Mouse (Mus musculus): ENCODE measurements around the gene Padi2. TPM values are rescaled to one million over a fixed set of nuclear protein-coding genes. Genes with fewer than 3 reads are reported as not detected.

Gene Padi2
- polyA plus RNA-seq, 1 experiment from 2014 or later = 1.2 TPM

DNA sequence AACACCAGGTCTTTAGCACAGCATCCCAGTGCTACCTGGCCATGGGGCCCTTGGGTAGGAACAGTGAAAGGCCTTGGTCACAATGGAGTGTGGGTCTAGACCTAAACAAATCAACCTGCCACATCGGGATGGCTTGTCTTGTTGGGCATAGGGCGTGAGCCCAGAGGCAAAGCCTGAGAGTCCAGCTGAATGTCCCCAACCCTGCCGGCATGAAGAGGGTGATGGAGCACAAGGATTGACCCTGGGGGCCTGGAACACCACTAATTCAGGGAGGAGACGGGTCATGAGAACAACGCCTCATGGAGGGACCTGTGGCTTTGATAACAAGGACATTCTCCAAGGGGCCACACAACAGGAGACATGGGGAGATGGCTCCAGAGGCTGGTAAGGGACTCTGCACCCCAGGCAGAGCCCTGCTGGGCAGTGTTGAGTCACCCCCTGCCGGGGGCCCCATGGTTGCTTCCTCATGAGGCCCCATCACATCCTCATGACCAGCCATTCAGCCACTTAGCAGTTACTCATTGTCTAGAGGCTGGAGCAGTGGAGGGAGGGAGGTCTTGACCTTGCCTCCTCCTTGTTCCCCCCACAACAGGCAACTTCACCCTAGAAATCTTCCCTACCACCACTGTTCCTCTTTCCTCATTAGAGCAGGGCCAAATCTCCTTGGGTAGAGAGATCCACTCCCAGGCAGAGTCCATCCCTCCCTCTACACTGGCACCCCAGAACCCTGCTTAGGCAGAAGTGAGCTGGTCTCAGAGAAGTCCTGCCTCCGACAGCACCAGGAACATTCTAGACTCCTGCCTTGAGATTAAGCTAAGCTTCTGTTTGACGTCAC lies 34.1 kb upstream of the Padi2 start:
- H3K4me3 ChIP-seq = no peak overlapping the region
- ATAC-seq (replicated peaks; ENCODE audit: insufficient number of reproducible peaks, insufficient read depth, low FRiP score, low read depth) = no peak

GRCm38 (mm10) chr4:140872686-140872992 lies 33.5 kb upstream of the Padi2 start:
- no peak overlapping the region for H3K4me2 ChIP-seq
- no peak overlapping the region for H3K9ac ChIP-seq
- H3K27ac ChIP-seq = no peak overlapping the region
- peaks cover 9% of the 10 kb centered on the region for H3K4me1 ChIP-seq (replicated peaks)
- no peak for ATAC-seq (replicated peaks; ENCODE audit: insufficient number of reproducible peaks, insufficient read depth, low FRiP score, low read depth)
- no peak overlapping the region for H3K4me3 ChIP-seq
- H3K9me3 ChIP-seq (replicated peaks) = no peaks in the 10 kb centered on the region
- WGBS = 76% methylated on average over 5 of the region's 5 CpGs
- H3K27me3 ChIP-seq = peaks cover 11% of the 10 kb centered on the region; the same call in 1 of the 2 replicates
- H3K36me3 ChIP-seq = no peaks in the 10 kb centered on the region

More for the DNA sequence above, 34.1 kb upstream of the Padi2 start:
- H3K27me3 ChIP-seq = peaks cover 11% of the 10 kb centered on the region; the same call in 1 of the 2 replicates
- no peak overlapping the region for H3K9ac ChIP-seq
- H3K4me2 ChIP-seq = no peak overlapping the region
- no peaks in the 10 kb centered on the region for H3K9me3 ChIP-seq (replicated peaks)
- peaks cover 9% of the 10 kb centered on the region for H3K4me1 ChIP-seq (replicated peaks)
- H3K27ac ChIP-seq = no peak overlapping the region
- no peaks in the 10 kb centered on the region for H3K36me3 ChIP-seq
- WGBS = 80% methylated on average over 8 of the region's 8 CpGs

DNA sequence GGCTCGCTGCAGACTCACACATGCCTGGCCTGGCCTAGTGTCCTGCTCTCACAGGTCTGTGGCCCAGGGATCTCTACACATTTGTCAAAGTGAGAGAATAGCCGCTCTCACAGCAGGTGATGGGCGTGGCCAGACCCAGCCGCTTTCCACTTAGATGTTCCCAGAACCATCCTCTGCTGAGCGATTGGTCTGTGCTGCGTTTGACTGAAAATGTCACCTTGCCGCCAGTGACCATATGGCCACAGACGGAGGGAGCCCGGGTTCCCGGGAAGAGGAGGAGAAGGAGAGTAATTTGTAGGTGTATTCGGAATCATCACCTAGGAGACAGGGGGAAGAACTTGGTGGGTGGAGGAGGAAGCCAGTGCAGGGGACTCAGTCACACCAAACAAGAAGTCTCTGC lies 33.1 kb upstream of the Padi2 start:
- H3K27me3 ChIP-seq = peaks cover 11% of the 10 kb centered on the region; the same call in 1 of the 2 replicates
- no peak overlapping the region for H3K4me3 ChIP-seq
- no peak overlapping the region for H3K27ac ChIP-seq
- no peak overlapping the region for H3K9ac ChIP-seq
- no peak for ATAC-seq (replicated peaks; ENCODE audit: insufficient number of reproducible peaks, insufficient read depth, low FRiP score, low read depth)
- H3K9me3 ChIP-seq (replicated peaks) = no peaks in the 10 kb centered on the region
- 57% methylated on average over 11 of the region's 11 CpGs for WGBS
- no peak overlapping the region for H3K4me2 ChIP-seq
- H3K4me1 ChIP-seq (replicated peaks) = peaks cover 9% of the 10 kb centered on the region
- H3K36me3 ChIP-seq = no peaks in the 10 kb centered on the region

GRCm38 (mm10) chr4:140876161-140876560 lies 30.0 kb upstream of the Padi2 start:
- no peaks in the 10 kb centered on the region for H3K36me3 ChIP-seq
- H3K27me3 ChIP-seq = no peaks in the 10 kb centered on the region
- no peak overlapping the region for H3K4me2 ChIP-seq
- H3K27ac ChIP-seq = no peak overlapping the region
- H3K4me1 ChIP-seq (replicated peaks) = no peaks in the 10 kb centered on the region
- no peak for ATAC-seq (replicated peaks; ENCODE audit: insufficient number of reproducible peaks, insufficient read depth, low FRiP score, low read depth)
- H3K4me3 ChIP-seq = no peak overlapping the region
- H3K9me3 ChIP-seq (replicated peaks) = no peaks in the 10 kb centered on the region
- WGBS = 78% methylated on average over 8 of the region's 8 CpGs
- H3K9ac ChIP-seq = no peak overlapping the region

GRCm38 (mm10) chr4:140876681-140877080 lies 29.5 kb upstream of the Padi2 start:
- 54% methylated on average over 6 of the region's 6 CpGs for WGBS

DNA sequence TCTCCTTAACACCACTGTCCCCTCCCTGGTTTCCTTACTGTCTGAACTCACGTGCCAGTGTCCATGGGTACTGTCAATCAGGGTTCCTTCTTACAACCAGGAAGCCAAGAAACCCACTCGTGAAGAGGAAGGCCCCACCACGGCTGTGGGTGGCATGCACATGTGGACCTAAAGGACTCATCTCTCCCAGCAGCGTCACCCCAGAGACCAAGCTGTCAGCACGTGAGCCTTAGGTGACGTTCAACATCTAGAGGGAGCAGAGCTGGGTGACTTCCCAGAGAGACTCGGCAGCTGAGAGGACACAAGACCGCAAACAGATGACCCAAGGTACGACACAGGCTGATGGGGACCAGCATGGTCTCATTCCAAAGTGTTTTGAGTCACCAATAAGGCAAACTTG lies 28.7 kb upstream of the Padi2 start:
- no peak overlapping the region for H3K4me3 ChIP-seq
- WGBS = 62% methylated on average over 9 of the region's 9 CpGs

More at GRCm38 (mm10) chr4:140876681-140877080, 29.5 kb upstream of the Padi2 start:
- Histone ChIP-seq H3K9me3 (replicated peaks) (no peaks in the 10 kb centered on the region), H3K36me3 (no peaks in the 10 kb centered on the region), H3K27ac (no peak overlapping the region), H3K27me3 (no peaks in the 10 kb centered on the region), H3K9ac (no peak overlapping the region), H3K4me2 (no peak overlapping the region), H3K4me3 (no peak overlapping the region), H3K4me1 (replicated peaks) (no peaks in the 10 kb centered on the region)
- ATAC-seq (replicated peaks; ENCODE audit: insufficient number of reproducible peaks, insufficient read depth, low FRiP score, low read depth) = no peak

GRCm38 (mm10) chr4:140878655-140879054 lies 27.5 kb upstream of the Padi2 start:
- Histone ChIP-seq H3K4me3 (no peak overlapping the region), H3K27me3 (no peaks in the 10 kb centered on the region), H3K9me3 (replicated peaks) (no peaks in the 10 kb centered on the region), H3K9ac (no peak overlapping the region), H3K36me3 (no peaks in the 10 kb centered on the region), H3K4me2 (no peak overlapping the region), H3K4me1 (replicated peaks) (no peaks in the 10 kb centered on the region), H3K27ac (no peak overlapping the region)
- no peak for ATAC-seq (replicated peaks; ENCODE audit: insufficient number of reproducible peaks, insufficient read depth, low FRiP score, low read depth)
- WGBS = 85% methylated on average over 9 of the region's 9 CpGs

More for the DNA sequence above, 28.7 kb upstream of the Padi2 start:
- no peak for ATAC-seq (replicated peaks; ENCODE audit: insufficient number of reproducible peaks, insufficient read depth, low FRiP score, low read depth)
- Histone ChIP-seq H3K4me2 (no peak overlapping the region), H3K36me3 (no peaks in the 10 kb centered on the region), H3K9ac (no peak overlapping the region), H3K9me3 (replicated peaks) (no peaks in the 10 kb centered on the region), H3K27me3 (no peaks in the 10 kb centered on the region), H3K27ac (no peak overlapping the region), H3K4me1 (replicated peaks) (no peaks in the 10 kb centered on the region)

DNA sequence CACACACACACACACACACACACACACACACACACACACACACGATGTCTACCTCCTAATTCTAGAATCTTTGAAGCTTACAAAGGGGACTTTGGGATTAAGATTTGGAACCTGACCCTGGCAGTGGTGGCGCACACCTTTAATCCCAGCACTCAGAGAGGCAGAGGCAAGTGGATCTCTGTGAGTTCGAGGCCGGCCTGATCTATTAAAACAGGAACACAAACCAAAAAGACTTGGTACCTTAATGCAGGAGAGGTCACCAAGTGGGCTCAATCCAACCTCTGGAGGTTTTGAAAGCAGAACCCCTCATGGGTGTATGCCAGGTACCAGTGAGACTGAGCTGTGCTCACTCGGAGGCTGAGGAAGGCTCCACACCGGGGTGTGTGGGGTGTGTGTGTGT lies 27.0 kb upstream of the Padi2 start:
- Histone ChIP-seq H3K36me3 (no peaks in the 10 kb centered on the region), H3K4me2 (no peak overlapping the region), H3K9ac (no peak overlapping the region), H3K27me3 (no peaks in the 10 kb centered on the region), H3K27ac (no peak overlapping the region), H3K4me1 (replicated peaks) (no peaks in the 10 kb centered on the region), H3K4me3 (no peak overlapping the region), H3K9me3 (replicated peaks) (no peaks in the 10 kb centered on the region)
- no peak for ATAC-seq (replicated peaks; ENCODE audit: insufficient number of reproducible peaks, insufficient read depth, low FRiP score, low read depth)
- WGBS = 86% methylated on average over 6 of the region's 6 CpGs

- Histone ChIP-seq H3K27ac (no peak overlapping the region), H3K36me3 (no peaks in the 10 kb centered on the region), H3K9me3 (replicated peaks) (no peaks in the 10 kb centered on the region), H3K4me2 (no peak overlapping the region), H3K4me3 (no peak overlapping the region), H3K9ac (no peak overlapping the region), H3K4me1 (replicated peaks) (no peaks in the 10 kb centered on the region), H3K27me3 (no peaks in the 10 kb centered on the region)
- no peak for ATAC-seq (replicated peaks; ENCODE audit: insufficient number of reproducible peaks, insufficient read depth, low FRiP score, low read depth)
- 65% methylated on average over 4 of the region's 4 CpGs for WGBS
Measured at GRCm38 (mm10) chr4:140879739-140880138, 26.4 kb upstream of the Padi2 start.

GRCm38 (mm10) chr4:140880207-140880606 lies 25.9 kb upstream of the Padi2 start:
- H3K4me3 ChIP-seq = no peak overlapping the region
- no peak overlapping the region for H3K4me2 ChIP-seq
- no peaks in the 10 kb centered on the region for H3K9me3 ChIP-seq (replicated peaks)
- H3K27ac ChIP-seq = no peak overlapping the region
- no peaks in the 10 kb centered on the region for H3K4me1 ChIP-seq (replicated peaks)
- no peaks in the 10 kb centered on the region for H3K36me3 ChIP-seq
- WGBS = 80% methylated on average over 3 of the region's 3 CpGs
- H3K9ac ChIP-seq = no peak overlapping the region
- no peak for ATAC-seq (replicated peaks; ENCODE audit: insufficient number of reproducible peaks, insufficient read depth, low FRiP score, low read depth)
- H3K27me3 ChIP-seq = no peaks in the 10 kb centered on the region

- 82% methylated on average over 8 of the region's 8 CpGs for WGBS
- H3K4me3 ChIP-seq = no peak overlapping the region
- ATAC-seq (replicated peaks; ENCODE audit: insufficient number of reproducible peaks, insufficient read depth, low FRiP score, low read depth) = no peak
Measured at GRCm38 (mm10) chr4:140881026-140881670, 25.0 kb upstream of the Padi2 start.

DNA sequence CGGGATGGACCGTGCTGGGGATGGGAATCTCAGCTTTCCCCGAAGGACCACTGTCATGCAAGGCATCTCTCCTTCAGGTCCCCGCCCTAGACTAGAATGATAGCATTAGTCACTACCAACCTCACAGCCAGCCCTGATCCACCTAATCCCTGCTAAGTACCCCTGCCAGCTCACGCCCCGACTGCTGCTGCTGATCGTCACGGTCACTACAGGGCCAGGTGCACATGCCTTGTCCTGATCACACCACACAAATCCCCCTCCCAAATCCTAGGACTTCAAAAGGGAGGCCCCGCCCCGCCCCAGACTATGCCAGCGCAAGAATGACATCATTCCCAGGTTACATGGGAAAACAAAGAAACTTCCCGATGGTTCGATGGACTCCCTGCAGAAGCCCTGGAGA lies 24.4 kb upstream of the Padi2 start:
- Histone ChIP-seq H3K4me3 (no peak overlapping the region), H3K4me1 (replicated peaks) (no peaks in the 10 kb centered on the region), H3K27ac (no peak overlapping the region), H3K27me3 (no peaks in the 10 kb centered on the region), H3K36me3 (no peaks in the 10 kb centered on the region), H3K9me3 (replicated peaks) (no peaks in the 10 kb centered on the region), H3K9ac (no peak overlapping the region), H3K4me2 (no peak overlapping the region)
- no peak for ATAC-seq (replicated peaks; ENCODE audit: insufficient number of reproducible peaks, insufficient read depth, low FRiP score, low read depth)
- WGBS = 90% methylated on average over 13 of the region's 13 CpGs

More at GRCm38 (mm10) chr4:140881026-140881670, 25.0 kb upstream of the Padi2 start:
- no peaks in the 10 kb centered on the region for H3K4me1 ChIP-seq (replicated peaks)
- no peaks in the 10 kb centered on the region for H3K36me3 ChIP-seq
- H3K9me3 ChIP-seq (replicated peaks) = no peaks in the 10 kb centered on the region
- no peaks in the 10 kb centered on the region for H3K27me3 ChIP-seq
- no peak overlapping the region for H3K4me2 ChIP-seq
- no peak overlapping the region for H3K9ac ChIP-seq
- no peak overlapping the region for H3K27ac ChIP-seq
